Mouse (Mus musculus) intestine, embryonic 16.5 days (tissue): Measurements from ENCODE around the gene C2cd4b. TPM values are rescaled to one million over a fixed set of nuclear protein-coding genes. Genes with fewer than 3 reads are reported as not detected.
A peak's percentile ranks its signal among the peaks of the same experiment; 100 is the strongest.

ENCODE experiments used
- ATAC-seq: fragments of 200-750 bp; cut with Nextera tagmentation; 2 replicates; pipeline ENCODE4 v1.8.0; 2017; ENCODE audit warnings: moderate TSS enrichment, moderate library complexity
- H3K27ac ChIP-seq: fragments of 300-500 bp; sonication (generic); 2 replicates; pipeline ENCODE4 v1.5.1; 2014; ENCODE audit warnings: mild to moderate bottlenecking, low read length
- H3K27me3 ChIP-seq: fragments of 300-500 bp; sonication (generic); replicated peaks from 2 replicates; pipeline ENCODE4 v1.6.1; 2014; ENCODE audit warnings: low read length, control low read depth, mixed read lengths; ENCODE audit not compliant: control insufficient read depth, insufficient read depth
- H3K36me3 ChIP-seq: fragments of 300-500 bp; sonication (generic); 2 replicates; pipeline ENCODE4 v1.6.1; 2014; ENCODE audit warnings: low read length, control low read depth; ENCODE audit not compliant: control insufficient read depth, insufficient read depth
- H3K4me1 ChIP-seq: fragments of 300-500 bp; sonication (generic); 2 replicates; pipeline ENCODE4 v1.6.1; 2014; ENCODE audit warnings: low read length, control low read depth, mixed read lengths; ENCODE audit not compliant: control insufficient read depth, insufficient read depth
- H3K4me2 ChIP-seq: fragments of 300-500 bp; sonication (generic); 2 replicates; pipeline ENCODE4 v1.6.1; 2014; ENCODE audit warnings: low read depth, low read length, control low read depth
- H3K4me3 ChIP-seq: fragments of 300-500 bp; sonication (generic); 2 replicates; pipeline ENCODE4 v1.5.1; 2014; ENCODE audit warnings: mild to moderate bottlenecking, low read length
- H3K9ac ChIP-seq: fragments of 300-500 bp; sonication (generic); 2 replicates; pipeline ENCODE4 v1.6.1; 2014; ENCODE audit warnings: low read depth, low read length
- H3K9me3 ChIP-seq: fragments of 300-500 bp; sonication (generic); 2 replicates; pipeline ENCODE4 v1.6.1; 2016; ENCODE audit warnings: low read length, control low read depth; ENCODE audit not compliant: control insufficient read depth
- WGBS: fragments of 180-500 bp; shearing (Covaris S2); extraction: QIAGEN DNeasy Blood & Tissue Kit; methylation state at CpG from one replicate; pipeline ENCODE4 v1.1.7; 2014; 5-methylcytosine and 5-hydroxymethylcytosine counted together
- polyA plus RNA-seq: library from polyadenylated mRNA; unstranded; fragments of >200 nt; fragmentation: Nextera tagmentation; extraction: Ambion mirVana; gene quantifications from 2 replicates; pipeline ENCODE4 v1.2.1, GENCODE M21; 2015

C2cd4b gene
- polyA plus RNA-seq = 0.11 TPM in 1 of 2 replicates, not detected in the other

DNA sequence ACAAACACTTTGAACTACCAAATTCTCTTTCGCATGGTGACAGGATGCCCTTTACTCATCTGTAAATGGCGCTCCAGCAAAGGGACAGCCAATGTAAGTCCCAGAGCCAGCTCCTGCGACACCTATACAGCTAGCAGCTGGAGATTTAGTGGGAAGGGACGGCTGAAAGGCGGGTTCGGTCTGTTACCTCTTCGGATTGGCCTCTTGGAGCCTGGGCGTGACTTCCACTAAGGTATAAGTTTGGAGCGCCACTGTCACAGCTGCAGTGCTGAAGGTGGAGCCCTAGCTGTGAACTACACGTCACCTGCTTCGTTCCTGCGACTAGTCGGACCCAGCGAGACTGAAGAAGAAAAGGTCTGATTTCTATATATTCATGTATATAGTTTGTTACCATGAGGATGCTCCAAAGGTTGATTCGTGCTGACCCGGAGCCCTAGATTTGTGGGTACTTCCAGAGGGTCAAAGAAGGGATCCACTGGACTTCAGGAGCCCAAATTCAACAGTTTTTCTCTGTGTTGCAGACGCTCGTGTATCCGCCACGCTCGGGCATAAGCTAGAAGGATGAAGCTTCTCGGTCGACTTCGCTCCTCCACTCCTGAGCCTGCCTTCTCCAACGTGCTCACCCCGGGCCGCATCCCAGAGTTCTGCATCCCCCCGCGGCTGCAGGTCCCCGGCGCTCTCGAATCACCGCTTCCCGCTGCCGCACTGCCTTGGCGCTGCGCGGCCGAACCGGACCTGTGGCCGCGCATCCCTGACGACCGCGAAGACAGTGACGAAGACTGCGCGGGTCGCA lies at the start of gene C2cd4b:
TSS of gene C2cd4b (plus strand) at position 275 of the 793 bp plus-strand sequence.
- ATAC-seq = peak; percentile 81
- H3K4me3 ChIP-seq = peak within 1 kb of the TSS; percentile 62
- peak within 1 kb of the TSS; percentile 95 for H3K4me2 ChIP-seq
- peak within 1 kb of the TSS; percentile 57 for H3K9ac ChIP-seq
- H3K9me3 ChIP-seq = peaks cover 5% of the 10 kb centered on the region; the same call in 1 of the 2 replicates
- H3K27ac ChIP-seq = no peak within 1 kb of the TSS
- H3K4me1 ChIP-seq = peaks cover 12% of the 10 kb centered on the region
- 1% methylated on average over 49 of the region's 49 CpGs for WGBS
- H3K27me3 ChIP-seq = peaks cover 19% of the 10 kb centered on the region
- no peaks in the 10 kb centered on the region for H3K36me3 ChIP-seq

DNA sequence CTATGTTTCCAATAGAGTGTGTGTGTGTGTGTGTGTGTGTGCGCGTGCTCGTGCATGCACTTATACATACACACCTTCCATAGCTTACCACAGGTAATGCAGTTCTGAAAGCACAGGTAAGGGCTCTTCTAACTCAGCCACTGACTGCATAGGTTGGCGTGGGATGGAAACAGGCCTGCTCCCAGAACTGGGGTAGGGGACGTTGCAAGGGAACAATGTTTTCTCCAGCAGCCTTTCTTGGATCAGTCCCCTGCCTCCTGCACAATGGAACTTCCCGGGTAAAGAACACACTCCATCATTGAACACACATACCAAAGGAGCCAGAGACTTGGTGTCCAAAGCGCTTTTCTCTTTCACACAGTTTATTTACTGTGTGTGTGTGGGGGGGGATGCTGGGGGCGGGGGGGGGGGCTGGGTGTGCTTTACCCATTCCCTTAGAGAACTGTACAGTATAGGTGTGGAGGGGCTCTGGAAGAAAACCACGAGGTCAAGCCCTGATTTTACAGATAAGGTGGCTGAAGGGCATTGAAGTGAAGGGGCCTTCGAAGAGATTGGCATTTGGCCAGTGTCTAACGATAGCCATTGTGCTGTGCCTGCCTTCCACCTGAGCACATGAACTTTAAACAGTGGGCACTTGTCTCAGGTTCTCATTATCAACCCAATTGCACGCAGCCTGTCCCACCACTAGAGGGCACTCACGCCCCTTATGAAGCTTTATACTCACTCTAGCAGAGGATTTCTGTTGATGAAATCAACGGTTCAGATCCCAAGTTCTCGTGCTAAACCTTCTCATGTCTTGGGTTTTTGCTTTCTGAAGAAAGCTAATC lies 48.0 kb upstream of the C2cd4b start:
- H3K36me3 ChIP-seq = no peaks in the 10 kb centered on the region
- H3K9me3 ChIP-seq = no peaks in the 10 kb centered on the region
- no peaks in the 10 kb centered on the region for H3K27me3 ChIP-seq
- no peaks in the 10 kb centered on the region for H3K4me1 ChIP-seq
- no peak overlapping the region for H3K27ac ChIP-seq
- H3K4me2 ChIP-seq = no peak overlapping the region
- ATAC-seq = peak; percentile 18; the same call in 1 of the 2 replicates
- H3K9ac ChIP-seq = no peak overlapping the region
- 38% methylated on average over 15 of the region's 15 CpGs for WGBS
- no peak overlapping the region for H3K4me3 ChIP-seq

DNA sequence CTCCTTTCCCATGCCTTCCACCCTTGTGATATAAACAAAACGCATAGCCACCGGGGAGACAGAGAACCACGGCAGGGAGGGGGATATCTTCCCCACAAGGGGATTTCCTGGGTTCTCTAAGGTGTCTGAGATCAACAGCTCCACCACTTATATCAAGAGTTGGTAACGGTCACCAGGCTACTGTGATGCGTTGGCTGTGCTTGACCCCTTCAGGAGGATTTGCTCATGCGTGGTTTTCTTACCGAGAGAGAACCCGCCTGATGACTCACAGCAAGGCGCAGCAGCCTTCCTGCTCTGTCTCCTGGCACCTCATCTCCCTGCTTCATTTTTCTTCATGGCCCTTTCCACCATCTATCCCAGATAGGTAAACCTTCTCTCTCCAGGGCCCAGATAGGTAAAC lies 47.1 kb upstream of the C2cd4b start:
- H3K4me3 ChIP-seq = no peak overlapping the region
- no peaks in the 10 kb centered on the region for H3K27me3 ChIP-seq
- no peak for ATAC-seq
- H3K4me2 ChIP-seq = no peak overlapping the region
- no peak overlapping the region for H3K9ac ChIP-seq
- H3K4me1 ChIP-seq = no peaks in the 10 kb centered on the region
- no peak overlapping the region for H3K27ac ChIP-seq
- WGBS = 71% methylated on average over 9 of the region's 9 CpGs
- H3K36me3 ChIP-seq = no peaks in the 10 kb centered on the region
- no peaks in the 10 kb centered on the region for H3K9me3 ChIP-seq

DNA sequence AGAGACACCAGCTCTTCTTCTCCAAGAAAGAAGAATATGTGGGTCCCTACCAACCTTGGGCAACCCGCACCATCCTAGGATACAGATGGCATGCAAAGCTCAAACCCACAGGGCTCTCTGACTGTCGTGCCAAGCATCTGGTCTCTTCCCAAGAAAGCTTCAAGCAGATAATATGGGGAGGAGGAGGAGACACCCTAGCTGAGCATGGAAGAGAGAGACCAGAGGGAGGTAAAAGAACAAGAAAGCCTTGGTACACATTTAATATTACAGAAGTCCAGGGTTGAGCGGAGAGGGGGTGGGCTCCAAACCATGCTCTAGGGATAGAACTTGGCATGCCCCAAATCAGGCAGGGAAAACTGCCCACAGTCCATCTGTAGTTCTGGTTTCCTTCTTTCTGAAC lies 42.2 kb upstream of the C2cd4b start:
- no peak overlapping the region for H3K27ac ChIP-seq
- no peaks in the 10 kb centered on the region for H3K4me1 ChIP-seq
- no peak overlapping the region for H3K4me3 ChIP-seq
- ATAC-seq = no peak
- no peak overlapping the region for H3K4me2 ChIP-seq
- no peaks in the 10 kb centered on the region for H3K9me3 ChIP-seq
- H3K36me3 ChIP-seq = no peaks in the 10 kb centered on the region
- H3K27me3 ChIP-seq = no peaks in the 10 kb centered on the region
- H3K9ac ChIP-seq = no peak overlapping the region
- WGBS = 85% methylated on average over 3 of the region's 3 CpGs

DNA sequence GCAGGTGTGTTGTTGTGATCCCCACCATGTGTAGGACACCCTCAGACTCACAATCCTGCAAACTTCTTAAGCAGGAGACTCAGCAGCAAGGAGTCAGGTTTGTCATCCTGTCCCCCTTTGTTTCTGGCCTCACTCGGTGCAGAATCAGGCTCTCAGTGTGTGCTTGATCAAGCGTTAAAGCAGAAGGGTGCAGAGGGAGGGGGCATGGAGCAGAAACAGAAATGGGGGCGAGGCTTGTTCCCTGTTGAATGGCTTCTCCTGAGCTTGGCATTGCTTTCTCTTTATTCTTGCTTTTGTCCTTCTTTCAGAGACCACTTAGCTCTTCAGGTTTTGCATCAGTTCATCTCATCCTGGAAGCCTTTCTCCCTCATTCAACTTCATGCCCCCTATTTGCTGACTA lies 40.6 kb upstream of the C2cd4b start:
- Histone ChIP-seq H3K9me3 (no peaks in the 10 kb centered on the region), H3K27ac (no peak overlapping the region), H3K4me3 (no peak overlapping the region), H3K4me1 (no peaks in the 10 kb centered on the region), H3K36me3 (no peaks in the 10 kb centered on the region), H3K27me3 (no peaks in the 10 kb centered on the region), H3K4me2 (no peak overlapping the region), H3K9ac (no peak overlapping the region)
- ATAC-seq = no peak
- 44% methylated on average over 3 of the region's 3 CpGs for WGBS

DNA sequence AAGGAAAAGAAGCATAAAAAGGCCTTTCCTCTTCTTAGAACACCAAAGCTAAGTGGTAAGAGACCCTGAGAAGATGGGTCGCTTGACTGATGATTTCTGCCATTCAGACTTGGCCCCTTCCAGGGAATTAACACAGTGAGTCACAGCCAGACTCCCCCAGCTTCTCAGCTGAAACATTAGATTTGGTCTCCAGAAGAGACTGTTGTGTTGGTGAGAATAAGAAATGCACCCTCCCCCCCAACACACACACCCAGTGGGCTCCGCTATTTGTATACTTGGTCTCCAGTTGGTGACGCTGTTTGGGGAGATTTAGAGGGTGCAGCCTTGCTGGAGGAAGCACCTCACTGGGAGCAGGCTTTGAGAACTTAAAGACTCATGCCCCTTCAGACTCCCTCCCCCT lies 39.1 kb upstream of the C2cd4b start:
- H3K27me3 ChIP-seq = no peaks in the 10 kb centered on the region
- no peak overlapping the region for H3K27ac ChIP-seq
- no peak for ATAC-seq
- no peak overlapping the region for H3K4me2 ChIP-seq
- H3K36me3 ChIP-seq = no peaks in the 10 kb centered on the region
- no peak overlapping the region for H3K9ac ChIP-seq
- 70% methylated on average over 3 of the region's 3 CpGs for WGBS
- H3K9me3 ChIP-seq = no peaks in the 10 kb centered on the region
- no peak overlapping the region for H3K4me3 ChIP-seq
- no peaks in the 10 kb centered on the region for H3K4me1 ChIP-seq

DNA sequence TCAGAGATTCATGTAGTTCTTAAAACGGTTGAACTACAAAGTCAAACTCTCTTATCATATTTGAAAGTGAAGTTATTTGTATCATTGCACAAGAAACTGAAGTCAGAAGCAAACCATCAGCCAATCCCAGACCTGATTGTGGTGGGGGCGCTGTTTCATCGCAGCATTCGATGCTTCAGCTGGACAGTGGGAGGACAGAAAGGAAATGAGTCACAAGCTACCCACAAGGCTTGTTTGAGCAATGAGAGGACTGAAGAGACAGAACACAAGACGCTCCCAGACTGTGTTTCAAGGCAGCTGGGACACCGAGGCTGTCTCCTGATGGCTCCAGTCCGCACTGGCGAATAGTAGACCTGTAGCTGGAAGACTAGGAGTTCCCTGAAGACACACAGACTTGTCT lies 36.9 kb upstream of the C2cd4b start:
- ATAC-seq = no peak
- Histone ChIP-seq H3K9me3 (no peaks in the 10 kb centered on the region), H3K4me3 (no peak overlapping the region), H3K36me3 (no peaks in the 10 kb centered on the region), H3K9ac (no peak overlapping the region), H3K4me1 (no peaks in the 10 kb centered on the region), H3K27me3 (no peaks in the 10 kb centered on the region), H3K4me2 (no peak overlapping the region), H3K27ac (no peak overlapping the region)
- 84% methylated on average over 8 of the region's 8 CpGs for WGBS

DNA sequence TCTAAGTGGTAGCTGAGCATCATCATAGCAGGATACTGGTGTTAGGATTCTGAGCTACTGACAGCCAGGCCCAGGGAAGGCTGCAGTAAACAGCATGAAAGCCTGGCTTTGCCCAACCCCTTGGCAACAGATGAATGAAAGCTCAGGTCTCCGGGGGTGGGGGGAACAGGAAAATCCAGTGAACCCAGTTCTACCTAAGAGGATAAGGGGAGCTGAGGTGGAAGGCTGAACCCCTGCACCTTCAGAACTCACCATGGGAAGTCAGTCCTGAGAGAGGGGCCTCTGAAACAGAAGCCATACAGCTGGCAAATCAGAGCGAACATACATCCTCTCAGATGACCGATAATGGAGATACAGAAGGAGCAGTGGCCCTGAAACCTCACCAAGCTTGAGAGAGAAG lies 34.0 kb upstream of the C2cd4b start:
- no peaks in the 10 kb centered on the region for H3K9me3 ChIP-seq
- no peaks in the 10 kb centered on the region for H3K27me3 ChIP-seq
- no peak overlapping the region for H3K4me3 ChIP-seq
- H3K27ac ChIP-seq = no peak overlapping the region
- H3K9ac ChIP-seq = no peak overlapping the region
- 61% methylated on average over 3 of the region's 3 CpGs for WGBS
- no peak for ATAC-seq
- H3K4me1 ChIP-seq = no peaks in the 10 kb centered on the region
- H3K36me3 ChIP-seq = no peaks in the 10 kb centered on the region
- H3K4me2 ChIP-seq = no peak overlapping the region

DNA sequence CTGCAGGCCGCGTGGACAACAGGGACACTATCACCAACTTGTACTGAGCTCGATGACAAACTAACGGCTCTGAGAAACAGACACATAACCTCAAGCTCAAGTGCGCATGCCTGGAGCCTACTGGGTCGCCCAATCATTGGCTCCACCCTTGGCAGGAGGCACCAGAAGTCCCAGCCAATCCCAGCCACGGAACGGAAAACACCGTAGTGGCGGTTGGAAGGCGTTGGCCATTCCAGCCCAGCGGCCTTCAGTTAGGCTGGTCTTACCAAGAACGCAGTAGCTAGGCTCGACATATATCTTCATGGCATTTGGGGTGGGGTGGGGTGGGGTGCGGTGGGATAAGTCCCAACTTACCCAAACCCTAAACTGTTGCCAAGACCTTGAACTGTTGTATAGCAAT lies 25.5 kb upstream of the C2cd4b start:
- H3K27me3 ChIP-seq = no peaks in the 10 kb centered on the region
- no peak overlapping the region for H3K27ac ChIP-seq
- H3K9ac ChIP-seq = no peak overlapping the region
- ATAC-seq = no peak
- H3K4me2 ChIP-seq = no peak overlapping the region
- H3K9me3 ChIP-seq = no peaks in the 10 kb centered on the region
- H3K4me3 ChIP-seq = no peak overlapping the region
- 94% methylated on average over 15 of the region's 15 CpGs for WGBS
- no peaks in the 10 kb centered on the region for H3K36me3 ChIP-seq
- H3K4me1 ChIP-seq = no peaks in the 10 kb centered on the region
